Mouse (Mus musculus) neural tube, embryonic 12.5 days (tissue): ENCODE results near the gene Gins2. TPM values are rescaled to one million over a fixed set of nuclear protein-coding genes. Genes with fewer than 3 reads are reported as not detected.

Experiments
- ATAC-seq: fragments of 200-750 bp; cut with Nextera tagmentation; 2 replicates; pipeline ENCODE4 v1.8.0; 2017; ENCODE audit warnings: low read depth, mild to moderate bottlenecking, moderate TSS enrichment, moderate library complexity; ENCODE audit not compliant: low FRiP score
- H3K27ac ChIP-seq: fragments of 300-500 bp; sonication (generic); 2 replicates; pipeline ENCODE4 v1.5.1; 2016
- H3K27me3 ChIP-seq: fragments of 300-500 bp; sonication (generic); replicated peaks from 2 replicates; pipeline ENCODE4 v1.6.1; 2016; ENCODE audit warnings: mild to moderate bottlenecking
- H3K36me3 ChIP-seq: fragments of 300-500 bp; sonication (generic); 2 replicates; pipeline ENCODE4 v1.6.1; 2016; ENCODE audit warnings: mild to moderate bottlenecking
- H3K4me1 ChIP-seq: fragments of 300-500 bp; sonication (generic); 2 replicates; pipeline ENCODE4 v1.6.1; 2016
- H3K4me2 ChIP-seq: fragments of 300-500 bp; sonication (generic); replicated peaks from 2 replicates; pipeline ENCODE4 v1.6.1; 2016; ENCODE audit warnings: mild to moderate bottlenecking
- H3K4me3 ChIP-seq: fragments of 300-500 bp; sonication (generic); 2 replicates; pipeline ENCODE4 v1.5.1; 2016
- H3K9ac ChIP-seq: fragments of 300-500 bp; sonication (generic); 2 replicates; pipeline ENCODE4 v1.6.1; 2016; ENCODE audit warnings: mild to moderate bottlenecking
- H3K9me3 ChIP-seq: fragments of 300-500 bp; sonication (generic); 2 replicates; pipeline ENCODE4 v1.6.1; 2016; ENCODE audit warnings: mild to moderate bottlenecking
- WGBS: fragments of 180-500 bp; shearing (Covaris S2); methylation state at CpG from one replicate; pipeline ENCODE4 v1.1.7; 2016; 5-methylcytosine and 5-hydroxymethylcytosine counted together
- polyA plus RNA-seq: library from polyadenylated mRNA; unstranded; fragments of >200 nt; fragmentation: Nextera tagmentation; extraction: Ambion mirVana; gene quantifications from 2 replicates; pipeline ENCODE4 v1.2.1, GENCODE M21; 2016

Gins2 gene
- 53.4 and 54.7 TPM in 2 replicates for polyA plus RNA-seq

DNA sequence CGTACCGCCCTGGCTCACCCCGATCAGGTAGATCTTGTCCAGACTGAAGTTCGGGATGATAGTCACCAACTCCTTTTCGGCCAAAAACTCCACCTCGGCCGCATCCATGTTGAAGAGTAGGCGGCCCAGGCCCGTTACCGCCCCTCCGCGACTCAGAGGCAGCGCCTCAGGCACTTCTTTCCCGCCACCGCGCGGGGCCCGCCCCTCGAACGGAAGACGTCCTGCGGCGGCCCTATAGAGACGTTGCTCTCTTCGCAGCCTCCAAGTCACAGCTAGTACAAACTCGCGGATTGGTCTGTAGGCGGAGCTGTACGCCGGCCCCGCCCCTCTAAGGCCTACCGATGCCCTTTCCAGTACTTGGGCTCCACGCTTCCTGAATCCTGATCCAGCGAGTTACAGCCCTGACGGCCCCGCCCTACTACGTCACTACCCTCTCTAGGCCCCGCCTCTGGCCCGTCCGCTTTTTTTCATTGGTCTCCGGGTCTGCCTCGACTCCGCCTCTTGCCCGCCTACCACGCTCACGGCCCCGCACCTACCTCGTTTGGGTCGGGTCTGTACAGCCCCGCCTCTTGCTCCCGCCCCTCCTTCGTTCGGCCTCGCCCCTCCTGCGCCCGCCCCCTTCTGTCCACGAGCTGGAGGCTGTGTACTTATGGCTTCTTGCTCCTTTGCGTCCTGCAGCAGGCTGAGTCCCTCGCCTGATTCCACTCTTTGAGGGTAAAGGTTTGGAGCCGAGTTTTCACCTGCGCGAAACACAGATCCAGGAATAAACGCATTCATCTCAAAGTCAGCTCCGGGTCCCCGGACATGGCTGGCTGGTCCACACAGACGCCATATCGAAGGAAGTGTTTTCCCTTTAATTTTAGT, at the start of gene Gins2:
TSS of gene Gins2 (minus strand) at position 397 of the 864 bp plus-strand sequence.
- peak within 1 kb of the TSS; percentile 69 for H3K9ac ChIP-seq
- 0 out of 2 replicates have a peak, but pooled peaks cover 3% of the 10 kb centered on the region for H3K36me3 ChIP-seq
- H3K27me3 ChIP-seq: no peaks in the 10 kb centered on the region
- under 1% methylated on average over 67 of the region's 67 CpGs for WGBS
- H3K4me2 ChIP-seq: peak within 1 kb of the TSS; percentile 82
- no peaks in the 10 kb centered on the region for H3K9me3 ChIP-seq
- H3K4me3 ChIP-seq: peak within 1 kb of the TSS; percentile 58
- no peak within 1 kb of the TSS for H3K27ac ChIP-seq
- peak; percentile 99 for ATAC-seq
- H3K4me1 ChIP-seq: peaks cover 19% of the 10 kb centered on the region

DNA sequence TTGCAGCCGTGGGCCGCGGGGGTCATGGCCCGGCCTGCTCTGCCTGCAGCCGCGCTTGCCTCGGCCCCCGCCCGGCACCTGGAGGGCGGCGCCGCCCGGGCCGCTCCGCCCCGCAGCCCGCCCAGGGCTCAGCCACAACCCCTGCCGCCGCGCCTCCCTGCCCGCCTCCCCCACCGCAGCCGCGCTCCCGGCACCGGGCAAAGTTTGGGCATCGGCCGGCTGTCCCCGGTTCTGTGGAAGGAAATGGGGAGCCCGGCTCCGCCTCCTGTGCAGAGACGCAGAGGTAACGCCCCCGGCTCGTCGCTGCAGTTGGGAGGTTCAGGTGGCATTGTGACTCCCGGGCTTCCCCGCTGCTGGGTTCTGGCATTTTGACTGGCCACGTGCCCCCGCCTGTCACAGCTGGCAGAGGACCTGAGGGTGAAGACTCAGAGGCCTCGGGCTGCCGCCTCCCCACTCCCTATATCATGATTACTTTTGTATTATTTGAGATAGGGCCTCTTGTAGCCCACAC, 45.3 kb upstream of the Gins2 start:
- Histone ChIP-seq H3K4me3 (peak overlapping the region; percentile 59), H3K27ac (no peak overlapping the region), H3K4me1 (peaks cover 20% of the 10 kb centered on the region), H3K36me3 (no peaks in the 10 kb centered on the region), H3K4me2 (peak overlapping the region; percentile 97), H3K27me3 (peaks cover 39% of the 10 kb centered on the region), H3K9me3 (no peaks in the 10 kb centered on the region), H3K9ac (peak overlapping the region; percentile 64)
- peak; percentile 49; the same call in 1 of the 2 replicates for ATAC-seq
- WGBS: under 1% methylated on average over 42 of the region's 42 CpGs

DNA sequence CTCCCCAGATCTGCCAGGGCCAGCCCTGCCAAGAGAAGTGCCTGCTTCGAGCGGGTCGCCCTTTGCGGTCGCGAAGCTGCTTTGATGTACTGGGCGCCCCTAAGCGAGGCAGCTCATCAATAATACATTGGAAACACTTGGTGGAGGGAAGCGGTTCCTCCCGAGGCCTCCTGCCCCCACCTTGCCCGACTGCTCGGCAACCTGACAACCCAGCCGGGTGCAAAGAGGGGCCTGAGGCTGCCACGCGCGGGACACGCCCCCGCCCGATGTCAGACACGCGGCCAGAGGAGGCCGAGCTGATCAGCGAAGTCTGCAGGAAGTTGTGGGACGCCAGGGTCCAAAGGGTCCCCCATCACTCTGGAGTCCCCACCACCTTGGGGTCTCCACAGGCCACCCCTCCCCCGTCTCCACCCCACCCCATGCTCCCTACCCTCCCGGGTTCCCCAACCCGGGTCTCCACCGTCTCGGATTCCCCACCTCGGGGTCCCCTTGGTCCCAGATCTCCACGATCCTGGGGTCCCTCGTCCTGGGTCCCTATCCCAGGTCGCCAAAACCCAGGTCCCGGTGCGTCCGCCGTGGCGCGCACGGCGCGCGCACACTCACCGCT, 44.7 kb upstream of the Gins2 start:
- Histone ChIP-seq H3K9ac (peak overlapping the region; percentile 64), H3K4me2 (peak overlapping the region; percentile 97), H3K27ac (no peak overlapping the region), H3K4me3 (peak overlapping the region; percentile 59), H3K9me3 (no peaks in the 10 kb centered on the region), H3K36me3 (no peaks in the 10 kb centered on the region), H3K27me3 (peaks cover 39% of the 10 kb centered on the region), H3K4me1 (peaks cover 20% of the 10 kb centered on the region)
- WGBS: under 1% methylated on average over 44 of the region's 44 CpGs
- peak; percentile 63 for ATAC-seq

DNA sequence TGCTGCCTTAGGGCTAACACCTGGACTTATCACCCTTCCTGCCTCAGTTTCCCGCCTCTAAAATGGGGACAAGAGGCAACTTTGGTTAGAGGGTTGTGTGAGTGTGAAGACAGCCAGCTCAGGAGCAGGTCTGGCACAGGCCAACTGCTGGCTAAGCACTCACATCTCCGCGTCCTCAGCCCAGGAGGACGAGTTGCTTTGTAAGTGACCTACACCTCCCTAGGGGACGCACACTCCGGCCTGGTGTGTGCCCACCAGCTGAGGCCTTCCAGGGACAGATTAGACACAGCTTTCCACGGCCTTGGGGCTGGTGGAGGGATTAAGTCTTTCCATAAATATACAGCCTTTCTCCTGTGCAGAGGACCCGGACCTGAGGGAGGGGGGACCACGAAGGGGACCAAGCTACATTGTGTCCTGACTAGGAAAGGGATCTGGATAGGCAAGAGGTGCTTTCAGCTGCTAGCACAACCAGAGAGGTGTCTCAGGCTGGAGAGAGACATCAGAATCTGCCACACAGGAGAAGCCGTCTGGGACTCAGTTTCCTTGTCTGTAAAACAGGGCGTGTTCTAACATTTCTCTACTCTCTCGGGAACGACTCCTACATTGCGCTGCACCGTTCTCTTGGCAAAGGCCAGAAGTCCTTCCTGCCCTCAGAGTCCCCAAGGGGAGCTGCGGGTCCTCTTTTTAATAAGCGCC, 44.0 kb upstream of the Gins2 start:
- peak overlapping the region; percentile 97 for H3K4me2 ChIP-seq
- H3K36me3 ChIP-seq: no peaks in the 10 kb centered on the region
- H3K27me3 ChIP-seq: peaks cover 39% of the 10 kb centered on the region
- no peak overlapping the region for H3K27ac ChIP-seq
- peak overlapping the region; percentile 64; the same call in 1 of the 2 replicates for H3K9ac ChIP-seq
- ATAC-seq: peak; percentile 21; the same call in 1 of the 2 replicates
- H3K9me3 ChIP-seq: no peaks in the 10 kb centered on the region
- WGBS: 28% methylated on average over 17 of the region's 17 CpGs
- H3K4me1 ChIP-seq: peaks cover 20% of the 10 kb centered on the region
- H3K4me3 ChIP-seq: peak overlapping the region; percentile 59

DNA sequence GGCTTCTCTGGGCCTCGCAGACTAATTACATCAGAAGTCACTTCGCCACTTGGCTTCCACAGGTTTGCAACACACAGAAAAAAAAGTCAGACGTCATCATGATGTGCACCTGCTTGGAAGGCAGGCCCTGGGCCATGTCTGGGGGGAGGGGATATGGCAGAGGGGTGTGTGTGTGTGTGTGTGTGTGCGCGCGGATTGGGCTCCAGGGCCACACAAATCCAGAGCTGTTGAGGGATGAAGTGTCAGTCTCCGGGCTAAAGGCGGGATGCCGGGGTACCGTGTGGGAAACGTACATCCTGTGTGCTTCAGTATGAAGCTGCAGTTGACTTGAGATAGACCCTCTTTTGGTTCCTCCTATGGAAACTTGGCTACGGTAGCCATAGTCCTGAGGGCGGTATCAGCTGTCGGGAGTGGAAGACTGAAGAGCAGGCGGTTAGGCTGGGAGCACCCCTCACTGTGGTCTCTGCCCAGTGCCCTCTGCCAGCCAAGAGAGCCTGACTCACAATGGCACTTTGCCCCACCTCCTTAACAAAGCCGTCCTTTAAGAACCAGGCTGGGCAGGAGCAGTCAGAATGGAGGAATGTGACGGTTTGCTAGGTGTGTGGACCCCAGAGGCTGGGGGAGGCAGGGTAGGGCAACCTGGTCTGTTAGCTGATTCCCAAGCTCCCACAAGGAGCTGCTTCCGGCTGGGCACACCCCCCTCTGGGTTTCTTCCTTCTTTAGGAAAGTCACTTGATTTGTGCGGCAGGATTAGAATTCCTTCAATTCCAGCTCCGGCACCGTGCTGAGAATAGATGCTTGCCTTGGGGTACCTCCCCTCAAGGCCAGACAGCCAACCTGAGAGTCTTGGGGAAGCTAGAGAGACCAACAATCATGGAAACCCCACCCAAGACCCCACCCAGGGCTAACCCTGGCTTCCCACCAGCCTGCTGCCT, 42.6 kb upstream of the Gins2 start:
- no peaks in the 10 kb centered on the region for H3K36me3 ChIP-seq
- H3K4me2 ChIP-seq: no peak overlapping the region
- peaks cover 39% of the 10 kb centered on the region for H3K27me3 ChIP-seq
- no peak overlapping the region for H3K27ac ChIP-seq
- no peak overlapping the region for H3K4me3 ChIP-seq
- H3K4me1 ChIP-seq: peaks cover 20% of the 10 kb centered on the region
- H3K9ac ChIP-seq: no peak overlapping the region
- no peaks in the 10 kb centered on the region for H3K9me3 ChIP-seq
- 76% methylated on average over 21 of the region's 21 CpGs for WGBS
- no peak for ATAC-seq

DNA sequence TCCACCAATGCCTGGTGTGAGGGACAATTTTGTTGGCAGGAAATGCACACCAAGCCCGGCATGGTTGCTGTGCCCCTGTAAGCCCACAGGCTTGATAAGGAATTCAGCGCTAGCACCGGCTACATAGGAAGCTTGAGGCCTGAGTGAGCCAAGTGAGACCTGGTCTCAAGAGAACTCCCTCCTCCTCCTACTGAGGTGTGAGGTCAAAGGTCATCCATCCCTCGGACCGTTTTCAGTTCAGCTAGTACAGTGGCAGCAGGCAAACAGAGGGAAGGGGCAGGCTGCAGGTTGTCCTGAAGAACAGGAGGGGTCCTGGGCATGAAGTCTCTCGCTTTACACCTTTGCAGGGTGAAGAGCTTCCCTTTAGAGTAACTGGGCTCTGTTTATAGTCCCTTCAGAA, 41.7 kb upstream of the Gins2 start:
- no peak for ATAC-seq
- H3K9me3 ChIP-seq: no peaks in the 10 kb centered on the region
- 38% methylated on average over 6 of the region's 6 CpGs for WGBS
- H3K4me3 ChIP-seq: no peak overlapping the region
- H3K4me1 ChIP-seq: peaks cover 20% of the 10 kb centered on the region
- H3K4me2 ChIP-seq: no peak overlapping the region
- H3K27ac ChIP-seq: no peak overlapping the region
- no peaks in the 10 kb centered on the region for H3K36me3 ChIP-seq
- H3K9ac ChIP-seq: no peak overlapping the region
- peaks cover 36% of the 10 kb centered on the region for H3K27me3 ChIP-seq

DNA sequence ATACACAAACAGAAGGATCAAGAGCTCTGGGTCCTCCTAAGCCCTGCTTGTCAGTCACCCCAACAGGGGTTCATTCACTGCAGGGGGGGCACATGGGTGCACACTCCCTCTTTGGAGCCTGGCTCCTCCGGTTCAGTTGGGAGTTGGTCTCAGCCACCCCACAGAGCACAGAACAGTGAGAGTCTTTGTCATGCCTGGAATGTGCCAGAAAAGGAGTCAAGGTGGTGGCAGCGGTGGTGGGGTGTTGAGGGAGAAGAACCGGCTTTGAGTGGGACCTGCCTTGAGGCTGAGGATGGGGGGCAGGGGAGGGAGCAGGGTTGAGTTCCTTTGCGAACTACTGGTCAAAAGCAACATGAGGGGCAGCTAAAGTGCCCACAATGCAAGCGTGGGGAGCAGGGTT, 40.9 kb upstream of the Gins2 start:
- H3K4me3 ChIP-seq: no peak overlapping the region
- no peak for ATAC-seq
- H3K9ac ChIP-seq: no peak overlapping the region
- 53% methylated on average over 5 of the region's 5 CpGs for WGBS
- H3K4me1 ChIP-seq: peaks cover 20% of the 10 kb centered on the region
- H3K27me3 ChIP-seq: peaks cover 31% of the 10 kb centered on the region
- H3K9me3 ChIP-seq: no peaks in the 10 kb centered on the region
- H3K4me2 ChIP-seq: no peak overlapping the region
- H3K36me3 ChIP-seq: no peaks in the 10 kb centered on the region
- H3K27ac ChIP-seq: no peak overlapping the region

DNA sequence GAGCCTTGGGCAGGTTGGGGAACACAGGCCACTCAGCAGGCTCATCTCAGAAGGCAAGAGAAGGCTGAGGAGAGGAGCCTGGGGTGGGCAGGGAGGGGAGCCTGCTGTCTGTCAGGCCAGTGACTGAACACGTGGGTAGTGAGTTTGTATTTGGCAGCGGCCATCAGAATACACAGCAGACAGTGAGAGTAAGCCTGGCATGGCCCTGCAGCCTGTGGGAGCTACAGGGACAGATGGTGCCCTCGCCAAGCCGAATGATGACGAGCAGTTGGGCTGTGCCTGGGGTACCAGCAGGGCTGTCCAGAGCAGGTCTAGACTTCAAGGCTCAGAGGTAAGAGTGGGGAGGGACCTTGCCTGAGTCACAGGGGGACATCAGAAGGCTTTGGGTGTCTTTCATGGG, 38.2 kb upstream of the Gins2 start:
- no peak overlapping the region for H3K4me2 ChIP-seq
- no peak overlapping the region for H3K27ac ChIP-seq
- no peak for ATAC-seq
- H3K9me3 ChIP-seq: no peaks in the 10 kb centered on the region
- no peak overlapping the region for H3K4me3 ChIP-seq
- no peaks in the 10 kb centered on the region; the same call in 1 of the 2 replicates for H3K4me1 ChIP-seq
- no peaks in the 10 kb centered on the region for H3K36me3 ChIP-seq
- 0 out of 2 replicates have a peak, but pooled peaks cover 8% of the 10 kb centered on the region for H3K27me3 ChIP-seq
- 93% methylated on average over 5 of the region's 5 CpGs for WGBS
- no peak overlapping the region for H3K9ac ChIP-seq

DNA sequence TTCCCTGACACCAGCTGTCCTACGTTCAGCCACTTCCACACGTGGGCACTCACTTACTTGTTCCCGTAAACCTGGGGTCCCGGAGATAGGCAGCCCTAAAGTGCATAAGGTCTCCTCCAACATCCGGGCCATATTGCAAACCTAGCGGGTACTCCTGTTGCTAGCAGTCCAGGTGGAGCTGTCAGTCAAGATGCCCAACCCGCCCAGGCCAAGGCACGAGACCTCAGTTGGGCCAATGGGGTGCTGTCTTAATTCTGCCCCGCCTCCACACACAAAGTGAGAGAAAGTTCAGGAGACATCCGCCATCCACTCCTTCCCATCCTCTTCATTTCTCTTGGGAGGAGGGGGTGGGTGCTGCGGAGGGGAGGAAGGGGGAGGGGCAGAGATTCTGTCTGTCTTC, 37.4 kb upstream of the Gins2 start:
- H3K27ac ChIP-seq: no peak overlapping the region
- no peaks in the 10 kb centered on the region for H3K36me3 ChIP-seq
- 0 out of 2 replicates have a peak, but pooled peaks cover 3% of the 10 kb centered on the region for H3K27me3 ChIP-seq
- H3K4me3 ChIP-seq: no peak overlapping the region
- no peaks in the 10 kb centered on the region for H3K9me3 ChIP-seq
- no peak for ATAC-seq
- WGBS: 57% methylated on average over 11 of the region's 11 CpGs
- no peak overlapping the region for H3K4me2 ChIP-seq
- H3K9ac ChIP-seq: no peak overlapping the region
- H3K4me1 ChIP-seq: peaks cover 7% of the 10 kb centered on the region

DNA sequence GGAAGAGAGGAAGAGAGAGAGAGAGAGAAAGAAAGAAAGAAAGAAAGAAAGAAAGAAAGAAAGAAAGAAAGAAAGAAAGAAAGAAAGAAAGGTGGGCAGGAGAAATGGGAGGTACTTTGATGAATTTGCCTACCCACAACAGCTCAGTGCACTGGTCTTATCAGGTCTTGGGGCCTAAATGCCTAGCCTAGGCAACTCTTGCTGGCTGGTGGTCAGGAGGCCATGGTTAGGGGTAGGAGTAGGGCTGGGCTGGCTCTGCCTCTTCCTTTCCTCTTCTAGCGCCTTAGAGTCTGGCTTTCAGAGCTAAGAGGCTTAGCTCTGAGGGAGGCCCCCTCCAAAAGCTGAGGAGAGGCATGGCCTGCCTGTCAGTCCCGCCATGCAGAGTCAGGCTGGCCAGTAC, 34.5 kb upstream of the Gins2 start:
- no peaks in the 10 kb centered on the region for H3K27me3 ChIP-seq
- no peak overlapping the region for H3K4me3 ChIP-seq
- H3K9me3 ChIP-seq: no peaks in the 10 kb centered on the region
- H3K4me1 ChIP-seq: peaks cover 7% of the 10 kb centered on the region
- no peaks in the 10 kb centered on the region for H3K36me3 ChIP-seq
- no peak for ATAC-seq
- no peak overlapping the region for H3K4me2 ChIP-seq
- H3K9ac ChIP-seq: no peak overlapping the region
- no peak overlapping the region for H3K27ac ChIP-seq
- WGBS: 29% methylated on average over 2 of the region's 2 CpGs

DNA sequence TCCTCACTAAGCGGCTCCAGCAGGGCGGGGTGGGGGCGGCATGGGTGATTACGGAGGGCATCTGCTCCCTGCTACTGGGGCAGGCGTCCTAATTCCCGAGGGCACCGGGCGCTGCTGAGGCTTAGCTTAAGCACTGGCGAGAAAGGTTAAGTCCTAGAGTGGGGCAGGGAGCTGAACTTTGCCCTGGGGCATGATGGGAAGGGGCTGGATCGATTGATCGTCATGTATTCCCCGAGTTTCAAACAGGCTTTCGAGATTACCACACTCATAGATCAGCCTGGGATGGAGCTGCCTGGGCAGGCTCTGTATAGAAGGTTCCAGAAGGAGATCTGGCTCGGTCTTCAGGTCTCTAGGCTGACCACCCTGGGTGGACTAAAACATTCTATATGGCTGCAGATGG, 33.1 kb upstream of the Gins2 start:
- no peak for ATAC-seq
- 80% methylated on average over 14 of the region's 14 CpGs for WGBS
- Histone ChIP-seq H3K27ac (no peak overlapping the region), H3K36me3 (no peaks in the 10 kb centered on the region), H3K9me3 (no peaks in the 10 kb centered on the region), H3K9ac (no peak overlapping the region), H3K4me3 (no peak overlapping the region), H3K27me3 (no peaks in the 10 kb centered on the region), H3K4me2 (no peak overlapping the region), H3K4me1 (peaks cover 17% of the 10 kb centered on the region)
